Mouse (Mus musculus): ENCODE measurements around the gene Gm5134. TPM values are rescaled to one million over a fixed set of nuclear protein-coding genes. Genes with fewer than 3 reads are reported as not detected.

Gene Gm5134
- total RNA-seq, 2 experiments from 2014 or later: not detected

- DNase-seq: no peak
Observed at GRCm38 (mm10) chr10:76033119-76033455, 78.8 kb downstream of the Gm5134 start.

GRCm38 (mm10) chr10:76034001-76034600, 79.8 kb downstream of the Gm5134 start:
- DNase-seq: no peak

GRCm38 (mm10) chr10:76035277-76035676, 81.0 kb downstream of the Gm5134 start:
- DNase-seq: no peak

GRCm38 (mm10) chr10:76036962-76037361, 82.6 kb downstream of the Gm5134 start:
- DNase-seq: no peak

- DNase-seq: no peak
Observed at GRCm38 (mm10) chr10:76045343-76045742, 91.0 kb downstream of the Gm5134 start.

GRCm38 (mm10) chr10:76046754-76047153, 92.4 kb downstream of the Gm5134 start:
- DNase-seq: no peak

- DNase-seq: no peak
Observed at GRCm38 (mm10) chr10:76047182-76047869, 93.0 kb downstream of the Gm5134 start.

GRCm38 (mm10) chr10:76048967-76049366, 94.7 kb downstream of the Gm5134 start:
- DNase-seq: no peak

GRCm38 (mm10) chr10:76051860-76052259, 97.5 kb downstream of the Gm5134 start:
- no peak for DNase-seq

Small RNAs within 50 kb of the gene (microRNA-seq; reads per million reads assigned to microRNA genes)
- not detected for gene Mir6409

Other genes starting within 250 kb of the Gm5134 start
- 10 to 100 TPM; 27.1 to 39.2 TPM for gene Cabin1, start 190.2 kb upstream of the Gm5134 start, total RNA-seq (2021)
- gene Ddt, start 181.1 kb upstream of the Gm5134 start, total RNA-seq (2021): 100 to 1,000 TPM; 173 to 204 TPM
- not detected for gene Gm20441, start 173.6 kb upstream of the Gm5134 start, total RNA-seq (2021)
- gene Gstt3, start 173.1 kb upstream of the Gm5134 start, total RNA-seq (2021): 10 to 100 TPM; 18.7 to 21.5 TPM
- 10 to 100 TPM; 60.2 to 60.4 TPM for gene Gstt1, start 155.9 kb upstream of the Gm5134 start, total RNA-seq (2021)
- gene Gstt4, start 132.0 kb upstream of the Gm5134 start, total RNA-seq (2021): 1 to 10 TPM in 1 of 2 experiments, under 1 TPM in 1; 0.36 to 1.0 TPM
- 10 to 100 TPM; 38.2 to 45.8 TPM for gene Gstt2, start 117.1 kb upstream of the Gm5134 start, total RNA-seq (2021)
- gene Mif, start 94.3 kb upstream of the Gm5134 start, total RNA-seq (2021): 100 to 1,000 TPM; 267 to 281 TPM
- 1 to 10 TPM in 1 of 2 experiments, under 1 TPM in 1; 0.91 to 1.3 TPM for gene Derl3, start 61.1 kb upstream of the Gm5134 start, total RNA-seq (2021)
- gene Smarcb1, start 32.9 kb upstream of the Gm5134 start, total RNA-seq (2021): 10 to 100 TPM; 70.4 to 73.0 TPM
- 1,000 to 10,000 TPM; 1,348 to 1,353 TPM for gene Chchd10, start 21.4 kb upstream of the Gm5134 start, total RNA-seq (2021)
- 10 to 100 TPM in 1 of 2 experiments, 1 to 10 TPM in 1; 6.6 to 14.6 TPM for gene Mmp11, start 18.0 kb upstream of the Gm5134 start, total RNA-seq (2021)
- gene Gm867, start 13.8 kb upstream of the Gm5134 start, total RNA-seq (2021): under 1 TPM; 0.48 to 0.51 TPM
- 1 to 10 TPM; 1.1 to 1.2 TPM for gene Vpreb3, start 11.5 kb upstream of the Gm5134 start, total RNA-seq (2021)
- gene Zfp280b, start 78.1 kb downstream of the Gm5134 start, total RNA-seq (2021): 10 to 100 TPM in 1 of 2 experiments, 1 to 10 TPM in 1; 9.0 to 11.0 TPM
- gene Slc5a4b, start 156.4 kb downstream of the Gm5134 start, total RNA-seq (2021): not detected
- not detected for gene Slc5a4a, start 192.9 kb downstream of the Gm5134 start, total RNA-seq (2021)

Data from adrenal gland, postnatal 10 days (tissue).